Mouse (Mus musculus) naive thymus-derived CD4-positive, alpha-beta T cell, adult 2 months (primary cell): ENCODE results near the gene Samhd1.

ENCODE experiments used
- DNase-seq: peaks from one replicate; pipeline ENCODE4 v3.0.0-alpha.2; 2011; ENCODE audit warnings: low read depth

The Samhd1 gene

GRCm38 (mm10) chr2:157136176-157136575 is 1.1 kb upstream of the Samhd1 start:
- DNase-seq, result no peak

- no peak for DNase-seq
Observed at GRCm38 (mm10) chr2:157135529-157136120, 560 bp upstream of the Samhd1 start.

GRCm38 (mm10) chr2:157134479-157134931 is 560 bp downstream of the Samhd1 start:
- DNase-seq, result no peak

GRCm38 (mm10) chr2:157133769-157134478 is 1.1 kb downstream of the Samhd1 start:
- DNase-seq, result peak; percentile 61

- no peak for DNase-seq
Observed at GRCm38 (mm10) chr2:157132686-157133540, 2.2 kb downstream of the Samhd1 start.

GRCm38 (mm10) chr2:157132086-157132485 is 3.0 kb downstream of the Samhd1 start:
- no peak for DNase-seq

- DNase-seq, result peak; percentile 79
Observed at GRCm38 (mm10) chr2:157130813-157131514, 4.1 kb downstream of the Samhd1 start.

GRCm38 (mm10) chr2:157129601-157130164 is 5.4 kb downstream of the Samhd1 start:
- DNase-seq, result peak; percentile 56

GRCm38 (mm10) chr2:157129096-157129495 is 6.0 kb downstream of the Samhd1 start:
- DNase-seq, result peak; percentile 49

- DNase-seq, result no peak
Observed at GRCm38 (mm10) chr2:157128072-157128471, 7.0 kb downstream of the Samhd1 start.

GRCm38 (mm10) chr2:157127370-157127769 is 7.7 kb downstream of the Samhd1 start:
- DNase-seq, result no peak

GRCm38 (mm10) chr2:157125246-157125645 is 9.8 kb downstream of the Samhd1 start:
- DNase-seq, result no peak

GRCm38 (mm10) chr2:157121766-157122165 is 13.3 kb downstream of the Samhd1 start:
- DNase-seq, result peak; percentile 89

GRCm38 (mm10) chr2:157119075-157119474 is 16.0 kb downstream of the Samhd1 start:
- peak; percentile 89 for DNase-seq

GRCm38 (mm10) chr2:157118556-157118955 is 16.5 kb downstream of the Samhd1 start:
- DNase-seq, result no peak

GRCm38 (mm10) chr2:157116964-157117363 is 18.1 kb downstream of the Samhd1 start:
- DNase-seq, result peak; percentile 86

- DNase-seq, result no peak
Observed at GRCm38 (mm10) chr2:157108236-157108635, 26.8 kb downstream of the Samhd1 start.

GRCm38 (mm10) chr2:157104454-157104853 is 30.6 kb downstream of the Samhd1 start:
- no peak for DNase-seq

- no peak for DNase-seq
Observed at GRCm38 (mm10) chr2:157102256-157102655, 32.8 kb downstream of the Samhd1 start.

GRCm38 (mm10) chr2:157101650-157102049 is 33.4 kb downstream of the Samhd1 start:
- no peak for DNase-seq

- DNase-seq, result no peak
Observed at GRCm38 (mm10) chr2:157100319-157100605, 34.8 kb downstream of the Samhd1 start.
